10 mouse cellular contexts compared by ENCODE assay signal in the genomic region with DNA sequence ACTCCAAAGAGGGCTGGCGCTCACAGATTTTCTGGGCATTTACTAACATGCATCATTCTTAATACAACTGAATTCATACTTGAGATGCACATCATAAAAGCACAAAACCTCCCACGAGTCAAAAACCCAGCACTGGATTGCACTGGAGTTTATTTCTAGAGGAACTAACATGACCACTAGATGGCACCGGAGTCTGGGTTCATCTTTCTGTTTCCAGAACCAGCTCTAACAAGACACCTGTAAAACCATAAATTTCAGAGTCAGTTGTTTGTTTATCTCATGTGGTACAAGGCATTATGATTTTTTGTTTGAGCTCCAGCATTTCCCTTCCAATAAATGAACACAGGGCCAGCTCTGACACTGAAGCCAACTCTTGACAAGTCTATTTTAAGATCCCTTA.
DNase-seq lines count a peak whose midpoint lies in the region; ATAC-seq and TF ChIP-seq lines count a peak whose summit lies in the region.
"Had no signal": no experiment of that assay in that cellular context is flagged by ENCODE, and none has a peak within 500 bp of the region (broad histone marks: within the 10 kb centered on the region; RNA-seq: fewer than 3 reads in every experiment).

No protein-coding gene starts in this region.

- TF ChIP-seq CTCF in lung, adult 2 months (IDR thresholded peaks at IDR 0.05; ENCODE audit: insufficient read depth, low read length), result no peak

- no peak overlapping the region for H3K9ac ChIP-seq in heart, embryonic 12.5 days
- H3K9ac ChIP-seq: heart, embryonic 15.5 days; neural tube, embryonic 13.5 days had no signal

- no peaks in the 10 kb centered on the region for H3K4me1 ChIP-seq in heart, embryonic 12.5 days (replicated peaks)
- no peaks in the 10 kb centered on the region for H3K4me1 ChIP-seq in lung, adult 2 months (ENCODE audit: control insufficient read depth, insufficient read depth, low read length)
- H3K4me1 ChIP-seq: heart, embryonic 15.5 days; neural tube, embryonic 13.5 days had no signal

- no peak for TF ChIP-seq POLR2A in lung, adult 2 months (IDR thresholded peaks at IDR 0.05; ENCODE audit: borderline replicate concordance, extremely low read depth, low read depth, low read length)

- H3K27me3 ChIP-seq in heart, embryonic 12.5 days (replicated peaks), result no peaks in the 10 kb centered on the region
- H3K27me3 ChIP-seq: heart, embryonic 15.5 days; neural tube, embryonic 13.5 days had no signal

- H3K9me3 ChIP-seq in heart, embryonic 12.5 days (replicated peaks), result no peaks in the 10 kb centered on the region
- H3K9me3 ChIP-seq: heart, embryonic 15.5 days; neural tube, embryonic 13.5 days had no signal

- peak; percentile 33 to 75 for DNase-seq in heart, adult 18-20 months
- DNase-seq in 3T3-L1 (ENCODE audit: low read depth, low spot score), result peak; percentile 74
- peak; percentile 32 to 85 for DNase-seq in adrenal gland, adult (ENCODE audit: inconsistent age in 2 of 2, low spot score in 1 of 2)
- DNase-seq in embryo, embryonic 9.5 days (ENCODE audit: extremely low spot score), result peak; percentile 35
- DNase-seq in kidney, postnatal 10 days, result peak; percentile 77
- peak; percentile 15 for DNase-seq in lung, adult 2 months
- DNase-seq in thymus, postnatal 14 days, result peak; percentile 36

- H3K27ac ChIP-seq in heart, embryonic 12.5 days (ENCODE audit: poor library complexity, severe bottlenecking), result no peak overlapping the region
- H3K27ac ChIP-seq: heart, embryonic 15.5 days; neural tube, embryonic 13.5 days had no signal

- H3K36me3 ChIP-seq in heart, embryonic 12.5 days, result no peaks in the 10 kb centered on the region
- H3K36me3 ChIP-seq: heart, embryonic 15.5 days; neural tube, embryonic 13.5 days had no signal

- H3K4me3 ChIP-seq in heart, embryonic 12.5 days, result no peak overlapping the region
- no peak overlapping the region for H3K4me3 ChIP-seq in lung, adult 2 months (replicated peaks; ENCODE audit: extremely low read depth, low read depth, low read length)
- H3K4me3 ChIP-seq: heart, embryonic 15.5 days; neural tube, embryonic 13.5 days had no signal

- ATAC-seq in heart, embryonic 12.5 days (ENCODE audit: insufficient number of reproducible peaks, low FRiP score), result no peak

- WGBS in heart, embryonic 12.5 days, result 19% methylated on average over 3 of the region's 3 CpGs
- WGBS in lung, adult 2 months, result 17% methylated on average over 3 of the region's 3 CpGs

- no peak overlapping the region for H3K4me2 ChIP-seq in heart, embryonic 12.5 days
- H3K4me2 ChIP-seq: heart, embryonic 15.5 days; neural tube, embryonic 13.5 days had no signal

Comparison
In these comparisons a context has a peak if more than half of its experiments do, and no peak if none do; other contexts are left out.
1. DNase-seq: peak in every context shown above with its lines; median percentile 77 in kidney, postnatal 10 days; 74 in 3T3-L1; 58 in adrenal gland, adult; 54 in heart, adult 18-20 months; 36 in thymus, postnatal 14 days; 35 in embryo, embryonic 9.5 days; 15 in lung, adult 2 months.